Mouse (Mus musculus) heart, adult 2 months (tissue): ENCODE measurements around the gene Bnc2.

Source experiments
- EP300 ChIP-seq: fragments of 200-500 bp; IDR thresholded peaks from 2 replicates; pipeline ENCODE4 v1.6.1; 2011; ENCODE audit warnings: low read depth, low read length, control low read depth; ENCODE audit not compliant: insufficient read depth
- POLR2A ChIP-seq: fragments of 200-500 bp; IDR thresholded peaks from 2 replicates; pipeline ENCODE4 v1.6.1; 2011; ENCODE audit warnings: mild to moderate bottlenecking, low read depth, low read length, control low read depth; ENCODE audit not compliant: insufficient read depth

DNA sequence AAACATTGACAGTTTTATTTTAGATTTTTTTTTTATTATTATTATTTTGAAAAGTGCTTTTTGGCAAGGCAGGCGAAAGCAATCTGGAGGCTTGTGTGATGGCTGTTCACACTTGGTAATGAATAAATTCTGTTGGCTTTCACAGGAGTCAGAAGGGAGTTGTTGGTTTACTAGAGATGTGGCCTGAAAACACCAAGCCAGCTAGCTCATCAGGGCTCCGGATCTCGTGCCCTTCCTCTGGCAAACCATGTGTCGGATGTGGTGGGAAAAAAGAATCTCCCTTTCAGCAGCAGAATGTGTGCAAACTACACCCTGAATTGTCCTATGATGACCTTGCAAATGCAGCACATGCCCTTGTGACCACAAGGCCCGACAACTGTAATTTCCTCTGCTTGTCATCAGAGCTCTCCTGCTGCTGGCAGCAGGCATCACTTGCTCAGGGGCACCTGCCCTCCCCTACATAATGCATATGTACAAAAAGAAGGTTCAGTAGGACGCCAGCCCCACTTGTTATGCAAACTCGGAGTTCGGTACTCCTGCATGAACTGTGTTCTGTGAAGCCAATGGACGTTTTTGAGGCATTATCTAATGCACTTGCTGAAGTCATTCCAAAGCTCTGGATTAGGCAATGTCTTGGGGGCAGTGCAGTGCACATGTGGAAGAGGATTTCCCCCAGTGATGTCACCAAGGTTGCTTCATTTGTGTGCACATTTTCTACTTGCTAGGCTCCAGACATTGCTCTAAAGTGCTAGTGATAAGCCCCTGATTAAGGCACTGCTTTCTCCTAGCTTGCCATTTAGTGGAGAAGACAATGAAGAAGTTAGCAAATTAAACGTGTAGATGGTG lies 10.7 kb upstream of the Bnc2 start:
- TF ChIP-seq POLR2A (no peak), EP300 (no peak)
